Mouse (Mus musculus): ENCODE results near the gene Ptprk.

- no peak for TF ChIP-seq TCF3 (IDR thresholded peaks at IDR 0.05; ENCODE audit: insufficient read length, low read depth)
- no peak for TF ChIP-seq POLR2A (IDR thresholded peaks at IDR 0.05; ENCODE audit: insufficient read length, low read depth)
Observed at GRCm38 (mm10) chr10:28123881-28124280, 49.3 kb downstream of the Ptprk start.

Measured in myocyte (in vitro differentiated cells).